Mouse (Mus musculus) heart, embryonic 14.5 days (tissue): ENCODE measurements around the gene Acta2. TPM values are rescaled to one million over a fixed set of nuclear protein-coding genes. Genes with fewer than 3 reads are reported as not detected.

Experiments
- ATAC-seq: fragments of 200-750 bp; cut with Nextera tagmentation; 2 replicates; pipeline ENCODE4 v1.8.0; 2017; ENCODE audit warnings: low read depth, moderate TSS enrichment; ENCODE audit not compliant: insufficient number of reproducible peaks, insufficient read depth, low FRiP score
- H3K27ac ChIP-seq, 2 experiments: fragments of 200-500 bp in 1 of 2; fragments of 300-500 bp in 1 of 2; sonication (generic) in 1 of 2; replicated peaks in 1 of 2; 2 replicates each; pipeline ENCODE4 v1.5.1; 2012 to 2014; ENCODE audit warnings: low read depth in 2 of 2, low read length in 2 of 2, control low read depth in 1 of 2, mild to moderate bottlenecking in 1 of 2, mixed read lengths in 1 of 2; ENCODE audit not compliant: control insufficient read depth in 1 of 2, insufficient read depth in 1 of 2
- H3K27me3 ChIP-seq: fragments of 300-500 bp; sonication (generic); 2 replicates; pipeline ENCODE4 v1.6.1; 2014; ENCODE audit warnings: mild to moderate bottlenecking, low read length, control low read depth; ENCODE audit not compliant: control insufficient read depth, insufficient read depth
- H3K36me3 ChIP-seq: fragments of 300-500 bp; sonication (generic); 2 replicates; pipeline ENCODE4 v1.6.1; 2014; ENCODE audit warnings: mild to moderate bottlenecking, control low read depth, low read length, mixed read lengths; ENCODE audit not compliant: control insufficient read depth, insufficient read depth
- H3K4me1 ChIP-seq, 2 experiments: fragments of 200-500 bp in 1 of 2; fragments of 300-500 bp in 1 of 2; sonication (generic) in 1 of 2; 2 replicates each; pipeline ENCODE4 v1.6.1; 2012 to 2014; ENCODE audit warnings: low read length in 2 of 2, control low read depth in 1 of 2, mixed read lengths in 1 of 2; ENCODE audit not compliant: control insufficient read depth in 2 of 2, insufficient read depth in 2 of 2
- H3K4me2 ChIP-seq: fragments of 300-500 bp; sonication (generic); 2 replicates; pipeline ENCODE4 v1.6.1; 2014; ENCODE audit warnings: mild to moderate bottlenecking, low read length
- H3K4me3 ChIP-seq, 2 experiments: fragments of 200-500 bp in 1 of 2; fragments of 300-500 bp in 1 of 2; sonication (generic) in 1 of 2; 2 replicates each; pipeline ENCODE4 v1.5.1; 2012 to 2014; ENCODE audit warnings: low read length in 2 of 2, mild to moderate bottlenecking in 2 of 2, control low read depth in 1 of 2, low read depth in 1 of 2, moderate library complexity in 1 of 2; ENCODE audit not compliant: control insufficient read depth in 1 of 2, insufficient read depth in 1 of 2
- H3K9ac ChIP-seq: fragments of 300-500 bp; sonication (generic); 2 replicates; pipeline ENCODE4 v1.6.1; 2014; ENCODE audit warnings: mild to moderate bottlenecking, low read length
- H3K9me3 ChIP-seq: fragments of 300-500 bp; sonication (generic); 2 replicates; pipeline ENCODE4 v1.6.1; 2016; ENCODE audit warnings: low read length, control low read depth; ENCODE audit not compliant: control insufficient read depth
- WGBS: fragments of 180-500 bp; shearing (Covaris S2); extraction: QIAGEN DNeasy Blood & Tissue Kit; methylation state at CpG from one replicate; pipeline ENCODE4 v1.1.7; 2014; 5-methylcytosine and 5-hydroxymethylcytosine counted together
- polyA plus RNA-seq: library from polyadenylated mRNA; unstranded; fragments of >200 nt; fragmentation: Nextera tagmentation; extraction: Ambion mirVana; gene quantifications from 2 replicates; pipeline ENCODE4 v1.2.1, GENCODE M21; 2014

Gene Acta2
- 1,199 and 1,305 TPM in 2 replicates for polyA plus RNA-seq

GRCm38 (mm10) chr19:34254880-34255681 is at the start of gene Acta2:
Gene Acta2 (minus strand): TSS chr19:34255590.
- peaks cover 9% of the 10 kb centered on the region; the same call in 1 of the 2 replicates for H3K27me3 ChIP-seq
- WGBS = 21% methylated on average over 16 of the region's 16 CpGs
- H3K9ac ChIP-seq = peak within 1 kb of the TSS; percentile 75

GRCm38 (mm10) chr19:34304917-34305316 is 49.5 kb upstream of the Acta2 start:
- Histone ChIP-seq H3K27ac (no peak overlapping the region), H3K9me3 (no peaks in the 10 kb centered on the region), H3K27me3 (no peaks in the 10 kb centered on the region), H3K4me1 (no peaks in the 10 kb centered on the region), H3K4me3 (no peak overlapping the region), H3K36me3 (no peaks in the 10 kb centered on the region), H3K4me2 (no peak overlapping the region), H3K9ac (no peak overlapping the region)
- ATAC-seq = no peak

More at GRCm38 (mm10) chr19:34254880-34255681, at the start of gene Acta2:
- ATAC-seq = peak; percentile 70
- H3K9me3 ChIP-seq = no peaks in the 10 kb centered on the region
- H3K4me2 ChIP-seq = peak within 1 kb of the TSS; percentile 70
- peaks cover 4 to 14% of the 10 kb centered on the region in 2 experiments; a peak in 3 of 4 replicates for H3K4me1 ChIP-seq
- H3K36me3 ChIP-seq = peaks cover 18% of the 10 kb centered on the region
- H3K27ac ChIP-seq = peak within 1 kb of the TSS; percentile 72 to 83
- peak within 1 kb of the TSS; percentile 49 to 50 for H3K4me3 ChIP-seq

GRCm38 (mm10) chr19:34300430-34300829 is 45.0 kb upstream of the Acta2 start:
- 85% methylated on average over 2 of the region's 2 CpGs for WGBS
- Histone ChIP-seq H3K27ac (no peak overlapping the region), H3K9ac (no peak overlapping the region), H3K4me2 (no peak overlapping the region), H3K9me3 (no peaks in the 10 kb centered on the region), H3K27me3 (no peaks in the 10 kb centered on the region), H3K36me3 (no peaks in the 10 kb centered on the region), H3K4me1 (peaks cover 3 to 8% of the 10 kb centered on the region in 2 experiments; a peak in 3 of 4 replicates), H3K4me3 (no peak overlapping the region)
- no peak for ATAC-seq

GRCm38 (mm10) chr19:34299229-34299628 is 43.8 kb upstream of the Acta2 start:
- peaks cover 3 to 8% of the 10 kb centered on the region in 2 experiments; a peak in 3 of 4 replicates for H3K4me1 ChIP-seq
- H3K4me2 ChIP-seq = no peak overlapping the region
- H3K9ac ChIP-seq = no peak overlapping the region
- no peaks in the 10 kb centered on the region for H3K27me3 ChIP-seq
- 38% methylated on average over 4 of the region's 4 CpGs for WGBS
- H3K4me3 ChIP-seq = no peak overlapping the region
- H3K9me3 ChIP-seq = no peaks in the 10 kb centered on the region
- ATAC-seq = no peak
- H3K36me3 ChIP-seq = no peaks in the 10 kb centered on the region
- no peak overlapping the region for H3K27ac ChIP-seq

- H3K4me1 ChIP-seq = peaks cover 3 to 8% of the 10 kb centered on the region in 2 experiments; a peak in 3 of 4 replicates
- no peak overlapping the region for H3K4me2 ChIP-seq
- WGBS = 21% methylated on average over 1 of the region's 1 CpGs
- H3K27ac ChIP-seq = no peak overlapping the region
- H3K9ac ChIP-seq = no peak overlapping the region
- no peak overlapping the region for H3K4me3 ChIP-seq
- ATAC-seq = no peak
- no peaks in the 10 kb centered on the region for H3K27me3 ChIP-seq
- H3K9me3 ChIP-seq = no peaks in the 10 kb centered on the region
- H3K36me3 ChIP-seq = no peaks in the 10 kb centered on the region
Observed at GRCm38 (mm10) chr19:34298531-34298930, 43.1 kb upstream of the Acta2 start.

- WGBS = 69% methylated on average over 6 of the region's 6 CpGs
- Histone ChIP-seq H3K27me3 (no peaks in the 10 kb centered on the region), H3K4me1 (peaks cover 3 to 8% of the 10 kb centered on the region in 2 experiments), H3K4me3 (no peak overlapping the region), H3K4me2 (no peak overlapping the region), H3K9me3 (no peaks in the 10 kb centered on the region), H3K27ac (no peak overlapping the region), H3K9ac (no peak overlapping the region), H3K36me3 (no peaks in the 10 kb centered on the region)
- ATAC-seq = no peak
Observed at GRCm38 (mm10) chr19:34295442-34295841, 40.1 kb upstream of the Acta2 start.

- Histone ChIP-seq H3K4me2 (no peak overlapping the region), H3K4me1 (no peaks in the 10 kb centered on the region; a peak in 1 of 4 replicates), H3K36me3 (no peaks in the 10 kb centered on the region), H3K27me3 (0 out of 2 replicates have a peak, but pooled peaks cover 3% of the 10 kb centered on the region), H3K27ac (no peak overlapping the region), H3K4me3 (no peak overlapping the region), H3K9ac (no peak overlapping the region), H3K9me3 (no peaks in the 10 kb centered on the region)
- ATAC-seq = no peak
- 75% methylated on average over 3 of the region's 3 CpGs for WGBS
Observed at GRCm38 (mm10) chr19:34293376-34293947, 38.1 kb upstream of the Acta2 start.
